Mouse (Mus musculus) 3T3-L1 (cell line): ENCODE measurements around the gene Ctnnbip1.

Source experiments
- DNase-seq: peaks from one replicate; pipeline ENCODE4 v3.0.0-alpha.2; 2015; ENCODE audit warnings: low read depth, low spot score

Ctnnbip1 gene

DNA sequence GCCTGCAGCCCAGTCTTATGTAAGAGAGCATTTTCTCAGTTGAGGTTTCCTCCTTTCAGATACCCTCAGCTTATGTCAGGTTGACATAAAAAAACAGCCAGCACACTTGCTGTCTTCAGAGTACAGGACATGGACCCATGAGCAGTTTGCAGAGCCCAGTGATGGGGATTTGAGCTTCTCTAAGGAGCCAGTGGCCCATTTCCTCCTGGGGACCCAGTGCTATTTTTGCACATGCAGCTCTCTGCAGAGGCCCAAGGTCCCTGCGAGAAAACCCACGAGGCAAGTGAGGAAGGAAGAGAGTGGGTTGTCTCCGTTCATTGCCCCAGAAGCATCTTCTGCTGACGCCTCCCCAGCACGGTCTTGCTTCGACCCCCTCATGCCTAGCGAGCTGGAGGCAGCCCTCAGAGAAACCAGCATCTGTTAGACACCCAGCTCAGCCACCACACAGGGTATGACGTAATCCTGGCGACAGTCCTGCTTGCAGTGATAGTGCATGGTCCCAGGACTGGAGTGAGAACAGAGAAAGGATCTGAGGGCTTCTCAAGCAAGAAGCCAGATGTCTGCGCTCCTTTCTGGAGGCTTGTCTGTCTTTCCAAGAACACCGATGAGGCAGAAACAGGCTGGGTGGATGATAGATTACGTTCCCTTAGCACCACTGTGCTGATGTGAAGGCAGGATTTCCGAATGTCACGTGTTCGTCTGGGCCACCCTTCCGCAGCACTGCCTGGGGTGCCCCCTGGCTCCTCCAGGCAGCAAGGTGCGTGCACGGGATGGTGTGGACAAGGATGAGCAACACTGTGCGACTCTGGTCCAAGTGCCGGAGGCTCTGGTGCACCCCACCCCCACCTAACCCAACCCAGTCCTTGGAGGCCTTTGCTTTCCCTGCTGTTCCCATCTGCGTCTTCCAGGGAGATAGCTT is 44.2 kb downstream of the Ctnnbip1 start:
- DNase-seq, result peak; percentile 62

DNA sequence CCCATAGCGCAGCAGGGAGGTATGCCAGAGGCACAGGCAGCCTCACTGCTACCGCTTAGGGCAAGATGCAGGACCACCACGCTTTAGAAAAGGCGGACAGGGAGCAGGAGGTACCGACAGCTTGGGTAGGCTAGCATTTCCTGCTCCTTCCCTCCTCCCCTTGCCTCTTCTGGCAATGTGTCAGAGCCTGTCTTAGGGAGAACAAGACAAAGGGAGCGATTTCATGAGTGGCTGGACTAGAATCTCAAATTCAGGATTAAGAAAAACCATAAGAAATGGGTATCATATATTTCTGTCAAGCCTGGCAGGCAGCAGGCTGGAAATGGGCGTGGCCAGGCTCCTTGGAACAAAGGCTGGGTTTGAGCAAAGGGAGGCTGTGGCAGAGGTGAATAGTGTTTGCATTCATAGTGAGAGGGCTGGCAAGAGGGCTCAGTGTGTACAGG is 44.9 kb downstream of the Ctnnbip1 start:
- DNase-seq, result no peak

- DNase-seq, result no peak
Measured at GRCm38 (mm10) chr4:149563941-149564361, 45.9 kb downstream of the Ctnnbip1 start.

- no peak for DNase-seq
Measured at GRCm38 (mm10) chr4:149564452-149565407, 46.7 kb downstream of the Ctnnbip1 start.

GRCm38 (mm10) chr4:149567432-149568026 is 49.5 kb downstream of the Ctnnbip1 start:
- DNase-seq, result no peak

DNA sequence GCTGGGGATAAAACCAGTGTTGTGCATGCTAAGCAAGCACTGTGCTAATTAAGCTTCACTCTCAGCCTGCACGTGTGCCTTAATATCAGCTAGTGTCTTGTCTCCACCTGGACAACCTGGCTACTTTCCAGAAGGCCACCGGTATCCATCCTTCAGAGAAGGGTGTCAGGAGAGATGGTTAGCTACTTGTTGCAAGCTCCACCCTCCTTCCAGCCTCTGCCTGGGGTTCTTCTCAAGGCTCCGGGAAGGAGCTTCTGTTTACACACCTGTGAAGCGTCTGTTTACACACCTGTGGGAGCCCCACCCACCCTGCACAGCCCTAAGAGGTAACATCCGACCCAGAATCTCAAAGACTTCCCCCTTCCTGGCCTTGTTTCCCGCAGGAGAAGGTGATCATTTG is 50.6 kb downstream of the Ctnnbip1 start:
- no peak for DNase-seq

DNA sequence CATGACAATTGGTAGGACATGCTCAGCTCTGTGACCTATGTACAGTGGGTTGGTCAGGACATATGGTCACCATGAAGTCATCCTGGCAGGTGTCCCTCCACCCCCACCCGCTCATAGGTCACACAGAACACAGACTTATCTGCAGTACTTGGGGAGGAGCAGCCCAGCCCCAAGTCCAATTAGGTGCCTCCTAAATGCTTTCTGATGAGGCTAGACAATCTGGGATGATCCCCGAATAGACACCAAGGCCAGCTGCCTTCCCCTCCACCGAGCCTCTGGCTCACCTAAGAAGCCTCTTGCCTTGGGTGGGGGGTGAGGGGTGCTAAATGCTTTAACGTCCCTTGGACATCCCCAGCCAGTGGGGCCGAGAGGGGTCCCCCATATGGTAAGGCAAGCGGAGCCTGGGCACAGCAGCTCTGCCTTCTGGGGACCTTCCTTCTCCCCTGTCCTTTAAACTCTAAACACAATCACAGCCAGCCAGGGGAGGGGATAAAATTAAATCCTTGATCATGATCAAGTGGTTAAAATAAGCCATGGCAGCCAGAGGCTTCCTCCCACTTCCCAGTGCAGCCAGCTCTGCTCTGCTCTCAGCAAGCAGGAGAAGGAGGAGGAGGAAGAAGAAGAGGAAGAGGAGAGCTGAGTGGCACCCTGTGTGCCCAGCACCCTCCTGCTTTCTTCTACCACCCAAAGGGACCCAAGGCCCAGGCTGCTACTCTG is 51.9 kb downstream of the Ctnnbip1 start:
- no peak for DNase-seq

- no peak for DNase-seq
Measured at GRCm38 (mm10) chr4:149570498-149570863, 52.4 kb downstream of the Ctnnbip1 start.

DNA sequence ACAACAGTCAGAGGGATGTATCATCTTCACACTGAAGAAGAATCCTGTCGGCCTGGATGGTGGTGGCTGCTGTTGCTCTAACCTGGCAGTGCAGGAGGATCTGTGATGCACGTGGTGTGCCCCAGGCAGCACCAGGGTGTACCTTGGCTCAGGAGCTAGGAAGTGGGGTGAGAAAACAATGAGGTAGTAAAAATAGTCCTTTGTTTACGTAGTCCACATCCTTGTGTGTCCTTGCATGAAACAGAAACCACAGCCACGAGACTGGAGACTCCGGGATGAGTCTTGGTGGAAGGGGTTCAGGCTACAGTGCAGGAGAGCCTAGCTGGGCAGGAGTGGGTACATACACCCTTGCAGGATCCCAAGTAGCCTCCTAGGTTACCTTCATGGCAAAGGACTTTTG is 53.2 kb downstream of the Ctnnbip1 start:
- no peak for DNase-seq

DNA sequence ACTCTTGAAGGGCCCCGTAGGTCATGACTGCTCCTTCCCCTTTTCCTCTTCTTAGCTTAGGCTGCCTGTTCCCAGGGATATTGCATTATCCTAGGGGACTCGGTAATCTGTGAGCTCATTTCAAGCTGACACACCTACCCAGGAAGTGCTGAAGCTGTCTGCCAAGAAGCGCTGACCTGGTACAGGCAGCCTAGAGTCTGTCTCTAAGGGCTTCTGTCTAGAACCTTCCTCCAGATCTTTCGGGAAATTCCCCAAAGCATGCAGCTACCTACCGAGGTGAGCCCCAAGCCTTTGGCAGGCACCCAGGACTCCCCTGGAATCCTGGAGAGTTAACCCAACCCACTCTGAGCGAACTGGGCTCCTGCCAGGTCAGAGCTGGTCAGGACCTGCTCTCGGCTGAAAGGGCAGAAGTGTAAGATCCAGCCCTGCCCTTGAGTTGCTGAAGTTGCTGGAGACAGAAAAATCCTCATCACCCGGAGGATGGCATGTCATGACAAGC is 53.7 kb downstream of the Ctnnbip1 start:
- peak; percentile 72 for DNase-seq

GRCm38 (mm10) chr4:149572446-149572845 is 54.4 kb downstream of the Ctnnbip1 start:
- DNase-seq, result no peak

DNA sequence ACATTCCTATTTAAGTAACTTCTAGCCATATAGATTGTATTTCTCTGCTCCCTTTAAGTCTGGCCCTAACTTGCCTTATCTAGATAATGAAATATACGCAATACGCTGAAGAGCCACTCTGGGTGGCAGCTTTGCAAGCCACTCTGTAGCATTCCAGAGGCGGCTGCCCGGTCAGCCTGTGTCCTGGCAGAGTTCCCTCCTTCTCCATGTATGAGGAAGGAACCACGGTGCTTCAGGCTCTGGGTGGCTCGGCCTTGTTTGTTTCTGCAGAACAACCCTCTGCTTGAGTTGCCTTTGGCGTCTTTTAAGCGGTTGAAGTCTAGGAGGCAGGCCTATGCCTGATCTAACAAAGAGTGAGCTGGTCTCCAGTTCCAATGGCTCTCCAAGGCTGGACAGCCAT is 54.8 kb downstream of the Ctnnbip1 start:
- no peak for DNase-seq

DNA sequence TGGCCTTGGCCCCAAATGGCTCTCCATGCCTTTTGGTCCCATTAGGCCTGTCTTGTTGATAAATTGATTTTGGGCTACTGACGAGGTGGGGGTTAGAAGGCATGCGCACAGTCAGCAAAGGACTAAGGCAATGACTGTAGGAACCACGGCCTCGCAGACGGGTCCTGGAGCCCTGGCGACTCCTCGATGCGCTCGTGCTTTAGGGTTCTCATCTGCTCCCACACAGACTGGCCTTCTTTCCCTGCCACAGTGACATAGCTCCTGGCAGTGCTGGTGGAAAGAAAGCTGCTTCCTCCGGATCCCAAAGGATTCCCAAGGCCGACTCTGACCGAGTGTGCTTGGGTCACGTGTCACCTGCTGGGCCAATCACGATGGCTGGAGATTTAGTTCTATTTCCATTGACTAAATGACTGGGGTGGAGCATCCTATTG is 56.4 kb downstream of the Ctnnbip1 start:
- DNase-seq, result no peak

- no peak for DNase-seq
Measured at GRCm38 (mm10) chr4:149576061-149576460, 58.0 kb downstream of the Ctnnbip1 start.

DNA sequence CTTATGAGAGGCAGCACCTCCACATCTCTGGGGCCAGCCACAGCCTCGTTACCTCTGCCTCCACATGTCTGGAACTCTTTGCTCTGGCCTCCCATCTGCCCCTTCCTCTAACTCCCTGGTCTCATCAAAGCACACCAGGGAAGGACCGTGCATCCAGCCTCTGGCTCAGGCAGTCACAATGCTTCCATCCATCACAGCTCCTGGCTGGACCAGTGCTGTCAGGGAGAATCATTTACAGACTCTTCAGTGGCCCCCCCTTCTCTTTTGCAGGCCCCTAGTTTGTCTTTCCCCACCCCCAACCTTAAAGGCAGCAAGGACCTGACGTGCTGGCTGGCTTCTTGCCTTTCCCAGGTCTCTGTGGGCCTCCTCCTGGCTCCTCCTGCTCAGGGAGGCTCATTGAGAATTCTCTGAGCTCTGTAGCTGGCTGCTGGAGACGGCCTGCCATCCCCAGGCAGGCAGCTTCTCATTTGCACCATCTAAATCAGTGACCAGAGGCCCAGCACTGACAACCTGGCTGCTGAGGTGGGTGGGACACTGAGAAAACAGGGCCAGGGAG is 59.0 kb downstream of the Ctnnbip1 start:
- DNase-seq, result no peak

DNA sequence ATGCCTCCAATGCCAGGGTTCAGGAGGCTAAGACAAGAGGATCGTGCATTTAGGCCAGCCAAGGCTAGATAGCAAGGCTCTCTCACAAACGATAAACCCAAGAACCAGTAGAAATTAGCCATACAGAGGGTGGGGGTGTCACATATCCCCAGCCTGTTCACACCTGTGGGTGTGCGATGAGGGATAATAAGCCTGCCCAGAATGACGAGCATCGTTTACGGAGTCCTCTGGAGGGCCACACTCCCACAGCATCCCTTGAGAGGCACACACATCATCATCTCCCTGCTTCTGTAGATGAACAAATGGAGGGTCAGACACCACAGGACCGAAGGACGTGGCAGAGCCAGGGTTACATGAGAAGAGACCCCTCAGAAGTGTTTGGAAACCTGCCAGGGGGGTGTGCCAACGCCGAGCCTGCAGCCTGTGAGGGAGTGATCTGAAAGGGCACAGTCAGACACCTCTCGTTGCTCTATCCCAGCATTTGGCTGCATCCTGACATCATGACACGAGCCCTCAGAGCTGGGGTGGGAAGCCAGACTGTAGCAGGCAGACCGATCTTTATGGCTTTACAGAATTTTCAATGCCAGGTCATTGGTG is 60.1 kb downstream of the Ctnnbip1 start:
- no peak for DNase-seq

DNA sequence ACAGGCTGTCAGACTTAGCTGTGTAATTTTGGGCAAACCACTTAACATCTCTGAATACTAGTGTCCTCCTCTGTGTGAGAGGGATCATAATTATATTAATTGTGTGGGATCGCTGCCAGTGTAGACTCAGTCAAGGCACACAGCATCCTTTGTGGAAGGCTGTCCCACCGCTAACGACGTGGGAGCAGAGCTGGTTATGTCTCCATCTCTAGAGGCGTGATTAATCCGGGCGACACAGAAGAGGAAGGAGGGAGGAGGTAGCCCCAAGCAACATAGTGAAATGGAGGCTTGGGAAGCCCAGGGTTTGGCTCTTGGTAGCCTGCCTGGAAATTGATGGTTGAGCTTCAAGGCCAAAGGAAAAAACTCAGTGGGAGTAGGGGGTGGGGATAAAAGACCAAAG is 60.8 kb downstream of the Ctnnbip1 start:
- no peak for DNase-seq

GRCm38 (mm10) chr4:149585236-149585635 is 67.2 kb downstream of the Ctnnbip1 start:
- DNase-seq, result no peak

DNA sequence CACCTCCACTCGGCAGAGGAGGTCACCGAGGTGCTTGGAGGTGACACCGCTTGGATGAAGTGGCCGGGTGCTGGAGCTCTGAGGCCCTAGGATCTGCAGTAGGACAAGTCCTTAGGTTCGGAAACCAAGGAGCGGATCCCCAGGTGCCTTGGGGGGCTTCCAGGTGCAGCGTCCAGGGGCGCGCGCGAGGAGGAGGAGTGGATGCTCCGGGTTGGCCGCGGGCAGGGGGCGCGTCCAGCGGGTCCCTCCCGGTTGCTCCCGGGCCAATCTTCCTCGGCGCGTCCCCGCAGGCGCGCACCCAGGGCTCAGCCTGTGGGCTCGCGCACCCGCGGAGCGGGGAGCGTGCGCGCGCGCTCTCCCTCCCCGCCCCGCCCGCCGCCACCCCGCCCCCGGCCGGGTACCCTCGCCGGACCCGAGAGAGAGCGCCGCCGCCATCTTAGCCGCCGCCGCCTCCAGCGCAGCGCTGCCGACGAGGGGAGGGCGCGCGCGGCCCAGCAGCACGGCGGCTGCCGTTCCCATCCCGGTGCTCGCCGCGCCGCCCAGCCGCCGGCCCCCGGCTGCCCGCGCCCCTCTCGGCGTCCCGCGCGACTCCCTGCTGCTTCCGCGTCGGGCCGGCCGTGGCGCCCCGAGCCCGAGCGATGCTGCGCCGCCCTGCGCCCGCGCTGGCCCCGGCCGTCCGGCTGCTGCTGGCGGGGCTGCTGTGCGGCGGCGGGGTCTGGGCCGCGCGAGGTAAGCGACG is 68.2 kb downstream of the Ctnnbip1 start, which contains the start of gene Clstn1:
Gene Clstn1, plus strand, starts transcription at position 425 of the 739 bp plus-strand sequence.
- peak; percentile 54 for DNase-seq
